Mouse (Mus musculus) bone marrow macrophage, adult 2 months (primary cell): ENCODE measurements around the gene Pomc.
"Not testable (repeated sequence)": the region's sequence is repeated elsewhere in the genome, so short reads cannot be mapped to it uniquely, and the experiment has no call there.

ENCODE experiments used
- CTCF ChIP-seq: IDR thresholded peaks from 2 replicates; pipeline ENCODE4 v1.5.1; 2012; ENCODE audit warnings: low read depth, mild to moderate bottlenecking, low read length, moderate library complexity
- POLR2A ChIP-seq: IDR thresholded peaks from 2 replicates; pipeline ENCODE4 v1.6.1; 2012; ENCODE audit warnings: mild to moderate bottlenecking, low read depth, low read length, borderline replicate concordance

DNA sequence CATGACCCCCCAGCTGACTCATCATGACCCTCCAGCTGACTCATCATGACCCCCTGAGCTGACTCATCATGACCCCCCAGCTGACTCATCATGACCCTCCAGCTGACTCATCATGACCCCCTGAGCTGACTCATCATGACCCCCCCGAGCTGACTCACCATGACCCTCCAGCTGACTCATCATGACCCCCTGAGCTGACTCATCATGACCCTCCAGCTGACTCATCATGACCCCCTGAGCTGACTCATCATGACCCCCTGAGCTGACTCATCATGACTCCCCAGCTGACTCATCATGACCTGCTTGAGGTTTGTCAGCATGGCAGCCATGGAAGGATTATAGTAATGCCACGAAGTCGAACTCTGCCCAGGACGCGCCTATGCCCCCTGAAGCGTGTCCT is 18.4 kb downstream of the Pomc start:
- TF ChIP-seq POLR2A, CTCF: not testable (repeated sequence)
